Mouse (Mus musculus) hindbrain, embryonic 12.5 days (tissue): ENCODE measurements at regions not wholly inside any gene's neighbourhood (a gene's known extent, or its start where the extent isn't known, plus 50 kb on each side); places are given as distances from the start of the nearest gene placed in this dataset.
"Not testable (repeated sequence)": the region's sequence is repeated elsewhere in the genome, so short reads cannot be mapped to it uniquely, and the experiment has no call there.

Experiments
- ATAC-seq: fragments of 200-750 bp; cut with Nextera tagmentation; 2 replicates; pipeline ENCODE4 v1.8.0; 2017; ENCODE audit warnings: moderate TSS enrichment; ENCODE audit not compliant: low FRiP score
- H3K27ac ChIP-seq: fragments of 300-500 bp; sonication (generic); 2 replicates; pipeline ENCODE4 v1.5.1; 2016; ENCODE audit warnings: mild to moderate bottlenecking
- H3K27me3 ChIP-seq: fragments of 300-500 bp; sonication (generic); 2 replicates; pipeline ENCODE4 v1.6.1; 2016; ENCODE audit warnings: mild to moderate bottlenecking
- H3K36me3 ChIP-seq: fragments of 300-500 bp; sonication (generic); 2 replicates; pipeline ENCODE4 v1.6.1; 2016; ENCODE audit warnings: mild to moderate bottlenecking
- H3K4me1 ChIP-seq: fragments of 300-500 bp; sonication (generic); 2 replicates; pipeline ENCODE4 v1.6.1; 2016
- H3K4me2 ChIP-seq: fragments of 300-500 bp; sonication (generic); replicated peaks from 2 replicates; pipeline ENCODE4 v1.6.1; 2016; ENCODE audit warnings: mild to moderate bottlenecking
- H3K4me3 ChIP-seq: fragments of 300-500 bp; sonication (generic); 2 replicates; pipeline ENCODE4 v1.5.1; 2016; ENCODE audit warnings: mild to moderate bottlenecking
- H3K9ac ChIP-seq: fragments of 300-500 bp; sonication (generic); 2 replicates; pipeline ENCODE4 v1.6.1; 2016; ENCODE audit warnings: mild to moderate bottlenecking, moderate library complexity
- H3K9me3 ChIP-seq: fragments of 300-500 bp; sonication (generic); replicated peaks from 2 replicates; pipeline ENCODE4 v1.6.1; 2016; ENCODE audit warnings: mild to moderate bottlenecking
- WGBS: fragments of 180-500 bp; shearing (Covaris S2); methylation state at CpG from one replicate; pipeline ENCODE4 v1.1.7; 2016; 5-methylcytosine and 5-hydroxymethylcytosine counted together

DNA sequence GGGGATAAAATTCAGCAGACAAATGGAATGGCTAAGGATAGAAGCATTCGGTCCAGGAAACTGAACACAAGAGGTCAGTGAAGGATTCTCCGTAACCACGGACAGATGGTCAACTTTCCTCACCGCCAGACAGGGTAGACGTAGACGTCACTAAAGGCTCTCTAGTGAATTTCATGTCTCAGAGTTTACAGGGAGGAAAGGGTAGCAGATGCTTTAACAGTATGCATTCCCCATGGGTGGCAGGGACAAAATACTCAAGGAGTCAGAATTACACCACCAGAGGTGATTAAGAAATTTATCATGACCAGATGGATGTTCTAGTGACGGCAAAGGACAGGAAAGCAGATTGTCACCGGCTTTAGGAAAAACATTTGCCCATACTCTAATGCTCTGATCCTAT is 331.2 kb downstream of the Sh2d4b start:
- H3K4me2 ChIP-seq = no peak overlapping the region
- H3K27me3 ChIP-seq = no peaks in the 10 kb centered on the region
- ATAC-seq = no peak
- no peak overlapping the region for H3K4me3 ChIP-seq
- no peaks in the 10 kb centered on the region for H3K4me1 ChIP-seq
- no peak overlapping the region for H3K27ac ChIP-seq
- WGBS = 85% methylated on average over 8 of the region's 8 CpGs
- H3K9me3 ChIP-seq = no peaks in the 10 kb centered on the region
- no peak overlapping the region for H3K9ac ChIP-seq
- H3K36me3 ChIP-seq = no peaks in the 10 kb centered on the region

DNA sequence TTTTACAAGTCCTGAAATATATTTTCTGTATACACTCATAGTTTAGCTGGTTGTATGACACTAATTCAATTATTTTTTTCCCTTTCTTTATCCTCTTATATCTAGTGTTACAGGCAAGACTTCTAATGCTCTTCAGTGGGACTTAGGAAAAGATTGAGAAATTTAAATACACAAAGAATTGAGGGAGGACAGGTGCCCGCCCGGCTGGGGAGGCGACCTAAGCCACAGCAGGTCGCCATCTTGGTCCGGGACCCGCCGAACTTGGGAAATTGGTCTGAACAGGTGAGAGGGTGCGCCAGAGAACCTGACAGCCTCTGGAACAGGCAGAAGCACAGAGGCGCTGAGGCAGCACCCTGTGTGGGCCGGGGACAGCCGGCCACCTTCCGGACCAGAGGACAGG is 346.6 kb downstream of the Sh2d4b start:
- not testable (repeated sequence) for H3K9me3 ChIP-seq, H3K9ac ChIP-seq, H3K27me3 ChIP-seq, H3K4me1 ChIP-seq, H3K36me3 ChIP-seq, H3K4me2 ChIP-seq, H3K4me3 ChIP-seq, H3K27ac ChIP-seq, ATAC-seq
- 94% methylated on average over 8 of the region's 12 CpGs for WGBS

DNA sequence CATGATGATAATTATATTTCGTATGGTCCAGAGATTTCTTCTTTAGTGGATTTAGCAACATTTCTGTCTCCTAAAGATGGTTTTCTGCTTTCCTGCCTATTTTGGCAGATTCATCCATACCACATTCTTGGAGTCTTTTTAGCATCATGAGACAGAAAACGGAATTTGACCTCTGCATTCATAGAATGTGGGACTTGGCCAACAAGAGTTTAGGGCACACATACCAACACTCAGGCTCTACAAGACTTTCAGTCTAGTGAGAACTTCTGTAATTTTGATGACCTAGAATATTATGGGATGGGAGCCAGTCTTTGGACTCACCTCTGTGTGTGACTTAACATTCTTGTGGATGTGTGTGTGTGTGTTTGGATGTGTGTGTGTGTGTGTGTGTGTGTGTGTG is 360.0 kb downstream of the Sh2d4b start:
- no peak for ATAC-seq
- Histone ChIP-seq H3K9me3 (no peaks in the 10 kb centered on the region), H3K36me3 (no peaks in the 10 kb centered on the region), H3K4me1 (no peaks in the 10 kb centered on the region), H3K4me2 (no peak overlapping the region), H3K27me3 (no peaks in the 10 kb centered on the region), H3K9ac (no peak overlapping the region), H3K27ac (no peak overlapping the region), H3K4me3 (no peak overlapping the region)
- WGBS = 87% methylated on average over 2 of the region's 2 CpGs

DNA sequence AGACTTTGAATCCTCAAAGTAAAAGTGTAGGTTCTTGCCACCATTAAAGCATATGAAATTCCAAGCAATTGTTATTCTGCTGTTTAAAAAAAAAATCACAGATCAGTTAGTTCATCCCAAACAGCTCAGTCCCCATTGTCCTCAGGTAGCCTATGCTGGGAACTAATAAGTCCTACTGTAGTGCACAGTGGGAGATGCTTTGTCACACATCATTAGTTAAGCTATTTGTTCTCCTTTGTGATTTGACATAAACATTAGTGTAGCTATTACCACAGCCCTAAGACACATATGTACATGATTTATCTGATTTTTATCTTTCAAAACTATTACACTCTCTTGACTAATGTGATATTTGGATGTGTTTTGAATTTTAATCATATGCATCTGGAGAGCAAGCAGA is 378.4 kb downstream of the Sh2d4b start:
- H3K27ac ChIP-seq = no peak overlapping the region
- no peaks in the 10 kb centered on the region for H3K9me3 ChIP-seq
- H3K27me3 ChIP-seq = no peaks in the 10 kb centered on the region
- no peaks in the 10 kb centered on the region for H3K36me3 ChIP-seq
- H3K9ac ChIP-seq = no peak overlapping the region
- ATAC-seq = peak; percentile 77; the same call in 1 of the 2 replicates
- no peak overlapping the region for H3K4me3 ChIP-seq
- H3K4me1 ChIP-seq = no peaks in the 10 kb centered on the region
- no peak overlapping the region for H3K4me2 ChIP-seq
